Mouse (Mus musculus): ENCODE data around the gene Sema3a.

The Sema3a gene

DNA sequence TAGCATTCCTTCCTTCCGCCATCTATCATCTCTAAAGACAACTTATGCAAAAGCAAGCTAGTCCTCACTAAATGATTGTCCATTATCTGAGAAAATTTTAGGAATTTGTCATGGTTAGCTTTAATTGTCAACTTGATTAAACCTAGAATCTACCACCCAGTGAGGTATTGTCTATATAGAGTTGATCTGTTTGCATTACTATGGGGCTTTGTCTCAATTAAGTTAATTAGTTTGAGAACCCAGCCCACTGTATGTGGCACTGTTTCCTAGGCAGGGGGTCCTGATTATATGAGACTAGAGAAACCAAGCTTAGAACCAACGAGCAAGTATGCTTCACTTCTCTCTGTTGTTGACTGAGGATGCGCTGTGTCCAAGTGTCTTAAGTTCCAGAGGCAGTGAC is 194.9 kb downstream of the Sema3a start:
- DNase-seq (ENCODE audit: low spot score) = no peak

GRCm38 (mm10) chr5:13327281-13327680 is 202.1 kb downstream of the Sema3a start:
- peak; percentile 39 for DNase-seq (ENCODE audit: low spot score)

- DNase-seq (ENCODE audit: low spot score) = peak; percentile 18
These were observed 206.2 kb downstream of the Sema3a start for GRCm38 (mm10) chr5:13331412-13331811.

GRCm38 (mm10) chr5:13337665-13338064 is 212.5 kb downstream of the Sema3a start:
- DNase-seq (ENCODE audit: low spot score) = no peak

GRCm38 (mm10) chr5:13347068-13347467 is 221.9 kb downstream of the Sema3a start:
- DNase-seq (ENCODE audit: low spot score) = no peak

- DNase-seq (ENCODE audit: low spot score) = peak; percentile 12
These were observed 226.4 kb downstream of the Sema3a start for GRCm38 (mm10) chr5:13351611-13352010.

GRCm38 (mm10) chr5:13352995-13353394 is 227.8 kb downstream of the Sema3a start:
- DNase-seq (ENCODE audit: low spot score) = no peak

DNA sequence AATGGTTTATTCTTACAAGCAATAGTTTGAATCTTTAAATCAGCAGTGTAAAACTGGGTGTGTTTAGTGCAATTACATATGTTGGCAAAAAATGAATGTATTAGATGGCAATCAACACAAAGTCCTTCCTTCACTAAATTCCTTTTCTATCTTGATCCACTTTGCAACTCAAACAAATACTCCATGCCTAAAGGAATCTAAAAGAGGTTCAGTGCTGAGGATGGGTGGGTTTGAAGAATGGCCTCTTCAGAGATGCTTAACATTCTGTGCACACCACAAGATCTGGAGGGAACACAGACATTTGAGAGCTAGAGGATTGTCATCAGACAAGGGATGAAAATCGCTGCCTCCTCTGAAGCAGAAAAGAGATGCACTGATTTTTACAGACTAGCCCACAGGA is 228.3 kb downstream of the Sema3a start:
- no peak for DNase-seq (ENCODE audit: low spot score)

DNA sequence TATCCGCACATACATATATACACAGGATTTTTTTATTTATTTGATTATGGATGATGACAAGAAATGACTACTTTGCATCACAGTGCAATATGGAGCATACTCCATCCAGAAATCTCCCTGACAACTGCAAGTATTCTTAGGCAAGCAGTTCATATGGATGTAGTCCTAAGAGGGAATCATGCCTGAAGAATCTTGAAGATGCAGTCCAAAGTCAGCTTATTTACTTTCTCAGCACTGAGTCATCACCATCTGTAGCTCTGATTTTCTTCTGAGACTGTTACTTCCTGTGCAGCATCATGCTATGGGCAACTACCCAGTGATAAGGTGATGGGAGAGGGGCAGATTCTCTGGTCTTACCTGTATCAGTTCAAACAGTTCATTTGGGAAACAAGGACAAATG is 229.7 kb downstream of the Sema3a start:
- no peak for DNase-seq (ENCODE audit: low spot score)

GRCm38 (mm10) chr5:13358770-13359169 is 233.6 kb downstream of the Sema3a start:
- DNase-seq (ENCODE audit: low spot score) = peak; percentile 61

GRCm38 (mm10) chr5:13360711-13361110 is 235.5 kb downstream of the Sema3a start:
- peak; percentile 54 for DNase-seq (ENCODE audit: low spot score)

DNA sequence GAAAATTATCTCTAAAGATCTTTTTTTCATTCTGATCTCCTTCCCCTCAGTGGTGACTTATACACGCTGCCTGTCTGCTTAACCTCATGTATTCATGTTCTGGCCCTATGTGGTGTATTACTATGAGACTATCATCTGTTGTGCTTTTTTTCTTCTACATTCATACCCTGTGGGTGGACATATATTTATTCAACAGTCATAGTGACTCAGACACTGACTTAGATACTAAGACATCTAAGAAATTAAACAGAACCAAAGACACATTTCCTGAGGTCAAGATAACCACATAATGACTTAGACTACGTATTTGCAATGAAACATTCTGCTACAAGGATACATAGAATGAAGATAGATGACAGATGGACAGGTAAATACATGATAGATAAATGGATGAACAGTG is 239.9 kb downstream of the Sema3a start:
- no peak for DNase-seq (ENCODE audit: low spot score)

DNA sequence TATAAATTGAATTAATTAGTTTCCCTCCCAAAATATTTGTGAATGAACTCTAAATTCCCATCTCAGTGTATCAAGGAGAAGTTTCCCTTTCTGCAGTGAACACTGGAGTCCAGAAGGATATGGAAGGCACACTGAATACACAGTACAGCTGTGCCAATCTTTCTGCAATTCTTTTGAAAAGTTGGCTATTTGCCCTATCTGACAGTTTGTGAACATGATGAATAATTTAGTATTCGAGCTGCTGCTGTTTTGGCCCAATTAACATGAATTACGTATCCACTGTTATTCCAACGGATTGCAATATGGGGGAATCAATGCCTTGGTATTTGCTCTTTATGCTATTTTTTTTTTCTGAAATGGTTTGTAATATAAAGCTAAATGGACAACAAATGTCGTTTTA is 254.0 kb downstream of the Sema3a start:
- DNase-seq (ENCODE audit: low spot score) = no peak

DNA sequence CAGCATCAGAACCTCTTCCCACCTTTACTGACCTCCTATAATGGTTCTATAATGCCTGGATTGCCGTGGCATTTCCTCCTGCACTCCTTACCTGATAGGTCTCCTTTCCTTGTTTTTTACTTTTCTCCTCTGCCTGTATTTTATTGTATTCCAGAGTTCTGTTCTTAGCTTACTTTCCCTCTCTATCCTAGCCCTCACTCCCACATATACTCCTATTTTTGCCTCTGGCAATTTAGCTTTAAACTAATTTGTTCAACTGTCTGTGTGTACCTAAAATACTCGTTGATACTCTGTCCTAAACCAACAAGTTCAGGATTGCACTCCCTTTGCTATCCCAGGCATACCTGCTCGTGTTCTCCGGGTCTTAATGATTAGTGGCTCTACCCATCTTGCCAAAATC is 258.8 kb downstream of the Sema3a start:
- DNase-seq (ENCODE audit: low spot score) = no peak

GRCm38 (mm10) chr5:13384714-13385113 is 259.5 kb downstream of the Sema3a start:
- no peak for DNase-seq (ENCODE audit: low spot score)

GRCm38 (mm10) chr5:13386603-13387002 is 261.4 kb downstream of the Sema3a start:
- DNase-seq (ENCODE audit: low spot score) = no peak

GRCm38 (mm10) chr5:13387679-13388078 is 262.5 kb downstream of the Sema3a start:
- DNase-seq (ENCODE audit: low spot score) = no peak

DNA sequence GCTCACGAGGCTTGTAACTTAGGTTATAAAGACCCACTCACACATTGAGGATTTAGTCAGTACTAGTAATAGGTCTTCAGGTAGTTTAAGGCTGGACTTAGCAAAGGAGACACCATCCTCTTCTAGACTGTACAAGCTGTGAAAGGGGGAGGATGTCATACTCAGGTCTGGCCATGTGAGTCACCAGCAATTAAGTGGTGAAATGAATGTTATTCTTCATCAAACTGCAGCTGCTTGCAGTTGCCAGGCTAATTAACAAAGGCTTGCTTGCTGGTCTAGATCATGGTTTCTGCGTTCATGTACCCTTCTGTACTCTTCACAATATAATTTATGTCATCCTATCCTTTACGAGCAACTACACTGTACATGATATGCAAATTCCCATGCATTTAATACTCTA is 264.8 kb downstream of the Sema3a start:
- no peak for DNase-seq (ENCODE audit: low spot score)

- DNase-seq (ENCODE audit: low spot score) = peak; percentile 69
These were observed 280.2 kb downstream of the Sema3a start for GRCm38 (mm10) chr5:13405432-13405831.

GRCm38 (mm10) chr5:13406131-13406530 is 280.9 kb downstream of the Sema3a start:
- no peak for DNase-seq (ENCODE audit: low spot score)

GRCm38 (mm10) chr5:13411920-13412319 is 286.7 kb downstream of the Sema3a start:
- DNase-seq (ENCODE audit: low spot score) = no peak

- DNase-seq (ENCODE audit: low spot score) = no peak
These were observed 288.8 kb downstream of the Sema3a start for GRCm38 (mm10) chr5:13413915-13414525.

DNA sequence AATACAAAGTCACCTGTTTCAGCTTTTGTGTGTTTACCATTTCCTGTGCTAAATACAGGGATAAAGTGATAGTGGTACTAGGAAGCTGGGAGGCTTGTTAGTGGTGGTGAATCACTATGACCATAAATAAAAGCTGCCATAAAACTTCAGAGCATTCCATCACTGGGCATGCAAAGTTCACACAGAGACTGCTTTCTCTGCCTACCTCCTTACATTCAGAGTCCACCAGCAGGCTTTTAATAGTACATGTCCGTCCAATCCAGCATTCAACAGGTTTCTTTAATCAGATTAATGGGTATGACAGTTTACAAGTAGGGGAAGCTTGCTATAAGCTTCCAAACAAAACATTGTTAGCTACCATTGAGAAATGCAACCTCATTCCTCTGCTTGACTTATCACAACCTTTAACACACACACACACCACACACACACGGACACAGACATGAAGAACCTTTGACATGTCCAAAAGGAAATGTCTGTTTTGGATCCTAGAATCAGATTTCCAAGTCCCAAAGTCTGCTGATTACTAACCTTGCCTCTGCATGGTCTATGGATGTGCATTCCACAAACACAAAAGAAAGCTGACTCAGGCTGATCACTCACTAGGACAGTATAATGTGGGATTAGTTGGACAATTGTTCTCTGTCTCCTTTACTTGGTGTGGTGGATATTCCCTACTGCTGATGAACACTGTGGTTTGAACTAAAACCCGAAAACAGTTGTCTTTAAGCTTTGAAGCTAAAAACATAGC is 291.9 kb downstream of the Sema3a start:
- DNase-seq (ENCODE audit: low spot score) = no peak
